Mouse (Mus musculus) embryo, embryonic 10.5 days (tissue): ENCODE results near the gene Sympk.

Experiments
- DNase-seq: peaks from one replicate; pipeline ENCODE4 v3.0.0-alpha.2; 2015; ENCODE audit warnings: low spot score

The Sympk gene

DNA sequence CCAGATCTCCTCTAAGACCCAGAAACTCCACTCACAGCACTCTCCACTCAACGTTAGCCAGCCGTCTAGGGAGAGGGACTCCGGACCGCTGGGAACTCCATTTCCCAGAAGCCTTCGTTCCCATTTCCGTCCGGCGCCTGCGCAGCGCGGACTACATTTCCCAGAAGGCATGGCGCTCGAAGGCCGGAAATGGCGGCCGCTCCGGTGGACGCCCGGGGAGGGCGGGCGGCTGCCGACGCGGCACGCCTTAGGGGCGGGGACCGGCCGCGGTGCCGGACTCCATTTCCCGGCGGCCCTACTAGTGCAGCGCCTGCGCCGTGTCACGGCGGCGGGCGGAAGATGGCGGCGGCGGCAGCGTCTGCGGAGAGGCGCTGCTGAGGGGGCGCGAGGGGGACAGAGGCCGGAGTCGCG is at the start of gene Sympk:
Sympk (plus strand) TSS at position 282 of the 411 bp plus-strand sequence.
- peak; percentile 97 for DNase-seq

DNA sequence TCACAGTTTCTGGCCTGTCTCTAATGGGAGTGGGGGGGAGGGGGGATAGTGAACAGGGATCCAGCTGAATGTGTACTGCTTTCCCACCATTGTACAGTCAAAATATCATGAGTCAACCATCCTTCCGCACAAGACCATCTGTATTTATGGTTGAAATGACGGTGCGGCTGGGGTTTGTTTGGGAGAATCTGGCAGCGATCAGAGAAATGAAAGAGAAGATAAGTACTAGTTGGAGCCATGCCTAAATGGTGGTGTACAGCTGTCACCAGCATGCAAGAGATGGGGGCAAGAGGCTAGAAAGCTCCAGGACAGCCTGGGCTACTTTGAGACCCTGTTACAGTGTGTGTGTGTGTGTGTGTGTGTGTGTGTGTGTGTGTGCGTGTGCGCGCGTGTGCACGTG is 45.8 kb upstream of the Sympk start:
- no peak for DNase-seq

DNA sequence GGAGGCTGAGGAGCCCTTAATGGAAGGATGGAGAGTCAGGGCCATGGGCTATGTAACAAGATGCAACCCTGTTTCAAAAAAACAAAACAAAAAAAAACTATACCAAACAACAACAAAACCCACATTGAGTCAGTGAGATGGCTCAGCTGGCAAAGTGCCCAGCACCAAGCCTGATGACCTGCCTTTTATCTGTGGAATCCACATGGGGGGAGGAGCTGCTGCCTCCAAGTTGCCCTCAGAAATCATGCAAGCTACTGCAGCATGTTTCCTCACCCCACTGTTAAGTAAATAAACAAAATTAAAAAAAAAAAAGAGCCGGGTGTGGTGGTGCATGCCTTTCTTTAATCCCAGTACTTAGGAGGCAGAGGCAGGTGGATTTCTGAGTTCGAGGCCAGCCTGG is 37.7 kb upstream of the Sympk start:
- no peak for DNase-seq

DNA sequence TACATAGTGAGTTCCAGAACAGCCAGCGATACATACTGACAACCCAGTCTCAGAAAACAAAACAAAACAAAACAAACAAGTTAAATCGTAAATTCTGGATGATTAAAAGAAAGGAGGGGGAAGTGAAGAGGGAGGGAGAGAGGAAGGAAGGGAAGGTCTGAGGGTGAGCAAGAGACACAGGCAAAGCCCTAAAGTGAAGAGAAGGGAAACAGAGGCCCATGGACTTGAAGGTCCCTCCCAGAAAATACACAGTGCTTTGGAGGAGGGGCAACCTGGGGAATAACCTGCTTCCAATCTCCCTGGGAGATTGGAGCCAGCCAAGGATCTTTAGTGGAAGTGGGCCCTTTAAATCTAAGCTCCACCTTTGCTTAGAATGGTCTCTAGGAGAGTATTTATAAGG is 37.1 kb upstream of the Sympk start, which contains the start of gene Nanos2:
Nanos2 (plus strand) TSS at position 301 of the 400 bp plus-strand sequence.
- no peak for DNase-seq

DNA sequence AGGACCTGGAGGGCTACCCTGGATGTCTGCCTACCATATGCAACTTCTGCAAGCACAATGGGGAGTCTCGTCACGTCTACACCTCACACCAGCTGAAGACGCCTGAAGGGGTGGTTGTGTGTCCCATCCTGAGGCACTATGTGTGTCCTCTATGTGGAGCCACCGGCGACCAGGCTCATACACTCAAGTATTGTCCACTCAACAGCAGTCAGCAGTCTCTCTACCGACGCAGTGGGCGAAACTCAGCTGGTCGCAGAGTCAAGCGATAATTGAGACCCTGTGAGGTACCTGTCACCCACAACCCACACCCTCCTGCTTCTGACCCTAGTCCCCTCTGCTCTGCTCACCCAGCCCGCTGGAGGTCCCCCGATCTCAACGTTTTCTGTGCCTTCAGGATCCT is 36.4 kb upstream of the Sympk start:
- DNase-seq, result no peak

DNA sequence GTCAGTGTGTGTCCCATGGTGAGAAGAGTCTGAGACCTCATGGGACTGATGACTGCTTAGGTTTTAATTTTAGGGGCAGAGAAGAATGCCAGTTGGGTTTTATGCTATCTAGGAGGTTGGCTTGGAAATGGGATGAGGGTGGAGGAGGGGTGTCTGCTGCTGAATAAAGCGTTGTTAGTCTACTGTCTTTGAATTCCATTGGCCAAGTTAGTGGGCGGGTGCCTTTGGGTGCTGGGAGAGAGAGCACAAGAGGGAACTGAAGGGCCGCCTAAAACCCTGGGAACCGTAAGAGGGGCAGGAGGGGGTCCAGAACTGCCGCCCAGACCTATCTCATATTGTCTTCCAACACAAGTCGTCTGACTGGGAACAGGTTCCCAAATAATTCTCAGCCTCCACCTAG is 35.4 kb upstream of the Sympk start:
- no peak for DNase-seq

DNA sequence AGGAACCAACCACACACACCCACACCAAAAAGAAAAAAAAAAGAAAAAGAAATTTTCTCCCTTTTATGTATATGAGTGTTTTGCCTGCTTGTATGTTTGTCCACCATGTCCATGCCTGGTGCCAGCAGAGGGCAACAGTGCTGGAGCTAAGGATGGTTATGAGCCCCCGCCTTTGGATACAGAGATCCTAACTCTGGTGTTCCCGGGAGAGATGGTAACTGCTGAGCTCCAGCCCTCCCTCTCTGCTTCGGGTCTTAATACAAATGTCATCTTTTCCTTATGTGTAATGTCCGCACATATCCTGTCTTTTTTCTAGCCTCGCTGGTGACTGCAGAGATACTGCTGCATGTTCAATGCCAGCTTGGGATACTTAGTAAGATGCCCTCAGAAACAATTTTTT is 34.2 kb upstream of the Sympk start:
- DNase-seq, result no peak

DNA sequence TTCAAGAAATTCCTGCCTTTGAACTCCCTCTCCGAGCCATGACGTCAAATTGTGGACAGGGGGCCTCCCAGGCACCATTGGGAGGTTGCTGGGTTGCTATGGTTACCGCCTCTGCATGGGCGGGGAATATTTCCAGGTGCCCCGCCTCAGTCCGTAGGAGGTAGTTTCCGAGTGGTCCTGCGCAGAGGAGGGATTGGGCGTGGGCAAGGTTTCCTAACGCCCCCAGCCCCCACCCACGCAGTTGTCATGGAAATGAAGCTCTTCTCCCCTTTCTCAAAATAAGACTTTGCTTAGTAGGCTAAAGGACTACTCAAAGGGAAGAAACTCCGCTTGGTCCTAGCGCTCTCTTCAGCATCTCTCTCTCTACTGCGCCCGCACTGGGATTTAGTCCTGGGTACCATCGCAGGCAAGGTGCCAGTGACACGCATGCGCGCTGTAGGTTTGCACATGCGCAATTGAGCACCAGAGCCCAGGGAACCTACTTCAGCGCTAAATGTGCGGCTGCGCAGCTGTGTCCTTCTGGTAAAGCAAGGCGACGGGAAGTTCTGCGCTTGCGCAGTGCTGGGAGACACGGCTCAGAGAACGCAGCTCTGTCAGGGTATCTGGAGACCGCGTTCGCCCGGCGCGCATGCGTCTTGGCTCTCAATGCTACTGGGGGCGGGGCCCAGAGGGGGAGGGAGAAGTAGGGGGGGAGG is 33.4 kb upstream of the Sympk start, which contains the start of gene Mypop:
Mypop (plus strand) TSS at position 645 of the 695 bp plus-strand sequence.
- peak; percentile 100 for DNase-seq

DNA sequence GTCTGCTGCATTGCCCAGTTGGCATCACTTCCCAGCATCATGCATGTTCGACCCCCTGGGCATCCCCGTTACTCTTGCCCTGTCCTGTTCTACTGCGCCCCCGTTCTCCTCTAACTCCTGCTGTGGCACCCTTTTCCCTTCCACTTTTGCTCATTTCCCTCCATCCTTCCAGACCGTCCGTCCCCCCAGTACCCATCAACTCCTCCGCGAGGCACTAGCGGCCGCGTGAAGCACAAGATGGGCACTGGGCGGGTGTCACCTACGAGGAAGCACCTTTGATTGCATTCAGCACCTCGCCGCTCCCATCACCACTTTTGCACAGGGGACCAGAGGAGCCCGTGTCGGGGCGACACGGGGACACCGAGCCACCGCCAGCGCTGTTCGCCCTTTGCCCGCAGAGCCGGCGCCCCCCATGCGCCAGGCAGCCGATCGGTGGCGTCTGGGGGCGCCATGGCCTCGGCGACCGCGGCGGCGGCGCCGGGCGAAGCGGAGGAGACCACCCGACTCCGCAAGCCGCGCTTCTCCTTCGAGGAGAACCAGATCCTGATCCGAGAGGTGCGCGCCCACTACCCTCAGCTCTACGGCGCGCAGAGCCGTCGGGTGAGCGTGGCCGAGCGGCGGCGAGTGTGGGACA is 32.4 kb upstream of the Sympk start:
- DNase-seq, result no peak

DNA sequence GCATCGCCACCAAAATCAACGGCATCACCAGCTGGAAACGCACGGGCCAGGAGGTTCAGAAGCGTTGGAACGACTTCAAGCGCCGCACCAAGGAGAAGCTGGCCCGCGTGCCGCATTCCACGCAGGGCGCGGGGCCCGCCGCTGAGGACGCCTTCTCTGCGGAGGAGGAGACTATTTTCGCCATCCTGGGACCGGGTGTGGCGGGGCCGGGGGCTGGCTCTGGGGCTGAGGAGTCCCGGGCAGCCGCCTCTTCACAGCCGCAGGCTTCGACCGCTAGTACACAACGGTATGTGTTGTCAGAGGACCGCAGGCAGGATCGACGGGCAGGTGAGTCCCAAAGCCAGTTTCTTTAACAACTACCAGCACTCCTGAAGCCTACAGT is 31.9 kb upstream of the Sympk start:
- DNase-seq, result no peak

DNA sequence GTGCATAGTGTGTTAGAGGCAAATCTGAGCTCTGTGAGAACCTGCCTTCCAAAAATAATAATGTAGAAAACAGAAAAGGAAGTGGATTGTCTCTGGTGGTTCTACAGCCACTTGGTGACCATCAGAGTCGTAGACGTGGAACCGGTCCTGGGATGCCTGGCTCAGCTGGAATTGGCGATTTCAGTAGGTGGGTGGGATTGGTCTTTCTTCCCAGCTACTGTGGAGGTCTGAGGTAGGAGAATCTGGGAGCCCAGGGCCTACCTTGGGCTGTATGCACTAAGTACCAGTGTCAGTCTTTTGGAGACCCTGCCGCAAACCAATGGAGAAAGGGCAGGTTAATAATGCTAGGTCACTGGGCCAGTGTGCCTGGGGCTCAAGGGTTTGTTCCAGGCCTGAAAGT is 31.1 kb upstream of the Sympk start:
- no peak for DNase-seq

DNA sequence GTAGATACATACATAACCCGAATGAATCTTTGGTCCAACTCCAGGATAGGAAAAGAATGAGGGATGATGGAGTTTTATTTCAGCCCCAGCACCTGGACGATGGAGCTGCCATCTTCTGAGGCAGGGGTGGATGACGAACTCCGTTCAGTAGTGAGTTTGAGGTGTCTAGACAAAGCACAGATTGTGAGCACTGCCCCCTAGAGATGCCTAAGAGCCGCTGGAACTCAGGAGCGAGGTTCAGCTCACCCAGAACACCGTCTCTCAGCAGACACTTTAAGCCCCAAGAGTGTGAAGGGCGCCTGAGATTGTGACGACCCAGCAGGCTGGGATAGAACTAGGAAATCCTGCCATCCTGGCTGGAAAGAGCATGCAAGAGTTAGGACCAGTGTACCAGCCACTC is 25.3 kb upstream of the Sympk start:
- no peak for DNase-seq

DNA sequence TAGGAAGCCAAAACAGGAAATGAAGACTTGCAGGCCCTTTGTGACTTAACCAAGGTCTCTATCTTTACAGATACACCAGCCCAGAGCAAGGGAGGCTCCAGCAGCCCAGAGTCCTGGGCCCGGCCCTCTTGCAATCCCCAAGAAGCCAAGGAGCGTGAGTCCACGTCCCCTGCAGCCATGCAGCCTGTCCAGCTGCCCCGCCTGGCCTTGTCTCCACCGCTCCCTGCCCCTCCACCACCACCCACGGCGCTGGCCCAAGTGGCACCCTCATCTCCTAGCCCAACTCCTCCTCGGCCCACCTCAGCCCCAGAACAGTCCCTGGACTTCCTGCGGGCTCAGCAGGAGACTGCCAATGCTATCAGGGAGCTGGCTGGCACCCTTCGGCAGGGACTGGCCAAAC is 23.8 kb upstream of the Sympk start:
- no peak for DNase-seq

DNA sequence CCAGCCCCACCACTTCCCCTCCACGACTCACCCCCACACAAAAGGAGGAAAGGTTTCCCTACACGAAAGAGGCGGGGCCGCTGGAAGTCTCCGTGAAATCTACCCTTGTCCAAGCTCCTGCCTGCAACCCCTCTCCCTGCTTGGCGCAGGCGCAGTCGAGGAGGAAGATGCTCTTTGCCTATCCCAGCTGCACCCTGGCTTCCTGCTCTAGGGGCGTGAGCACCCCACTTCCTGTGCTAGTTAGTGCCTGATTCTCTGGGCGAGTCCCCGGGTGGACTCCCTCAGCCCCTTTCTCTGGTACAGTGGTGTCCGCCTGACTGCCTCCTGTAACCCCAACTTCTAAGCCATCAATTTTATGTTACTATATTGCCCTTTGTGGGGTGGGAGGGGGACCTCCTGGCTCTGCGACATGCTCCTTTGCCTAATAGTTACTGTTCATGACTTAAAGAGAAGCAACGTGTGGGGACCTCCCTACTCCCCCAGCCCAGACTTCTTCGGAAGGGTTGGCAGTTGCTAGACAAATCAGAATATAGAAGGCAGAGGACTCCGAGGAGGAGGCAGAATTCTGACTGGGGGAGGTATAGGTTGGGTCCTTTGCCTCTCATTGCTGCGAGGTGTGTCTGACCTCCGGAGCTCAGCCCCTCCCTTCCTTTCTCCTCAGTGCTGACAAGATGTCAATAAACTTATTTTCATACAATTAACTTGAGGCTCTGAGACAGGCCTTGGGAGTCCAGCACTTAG is 22.9 kb upstream of the Sympk start:
- DNase-seq, result peak; percentile 65

DNA sequence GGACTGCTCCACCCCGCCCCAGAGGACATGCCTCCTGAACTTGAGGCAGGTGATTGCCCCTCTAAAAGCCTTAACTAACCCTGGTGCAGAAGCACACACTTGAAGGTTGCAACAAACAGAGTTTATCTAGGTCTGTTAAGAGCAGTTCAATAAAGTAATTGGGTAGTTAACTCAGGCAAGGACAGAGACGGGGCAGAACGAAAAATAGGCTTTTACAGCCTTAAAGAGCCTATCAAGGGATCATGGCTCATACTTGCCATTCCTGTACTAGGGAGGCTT is 22.4 kb upstream of the Sympk start:
- no peak for DNase-seq

DNA sequence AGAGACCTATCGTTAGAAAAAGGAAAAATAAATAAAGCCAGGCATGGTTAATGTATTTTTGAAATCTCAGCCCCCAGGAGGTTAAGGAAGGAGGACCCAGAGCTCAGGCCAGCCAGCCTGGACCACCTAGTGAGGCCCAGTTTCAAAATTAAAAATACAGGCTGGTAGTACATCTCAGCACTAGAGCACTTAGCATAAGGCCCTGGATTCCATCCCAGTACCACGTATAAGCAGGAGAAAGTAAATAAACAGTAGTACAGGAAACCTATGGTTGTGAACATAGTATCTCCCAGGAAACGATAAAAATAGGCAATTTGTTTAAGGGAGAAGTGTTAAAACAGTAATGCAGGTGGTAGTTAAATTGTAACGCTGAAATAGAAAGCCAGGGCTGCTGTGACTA is 22.1 kb upstream of the Sympk start:
- DNase-seq, result no peak

DNA sequence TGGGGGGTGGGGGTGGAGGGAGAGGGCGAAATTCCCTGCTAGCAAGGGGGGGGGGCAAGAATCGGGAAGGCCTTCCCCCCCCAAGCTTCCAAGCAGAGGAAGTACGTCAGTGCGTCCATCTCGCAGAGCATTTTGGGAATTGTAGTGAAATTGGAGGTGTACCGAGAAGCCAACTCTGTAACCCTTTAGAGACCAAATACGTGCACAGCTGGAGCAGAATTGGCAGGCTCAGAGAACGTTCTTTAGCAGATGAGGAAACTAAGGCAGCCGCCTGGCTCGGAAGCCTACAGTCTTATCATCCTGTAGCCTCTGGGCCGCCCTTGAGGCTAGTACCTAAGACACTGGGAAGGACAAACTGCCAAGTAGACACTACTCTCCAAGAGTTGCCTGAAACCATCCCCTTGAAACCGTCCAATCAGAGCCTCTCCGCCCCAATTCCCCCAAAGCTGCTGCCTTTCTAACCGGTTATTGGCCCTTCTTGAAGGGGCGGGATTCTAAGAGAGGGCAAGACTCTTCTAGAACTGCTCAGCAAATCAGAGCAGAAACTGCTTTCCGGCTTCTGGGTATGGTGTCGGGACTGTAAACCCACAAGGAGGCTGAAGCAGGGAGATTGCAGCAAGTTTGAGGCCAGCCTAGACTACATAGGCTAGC is 21.2 kb upstream of the Sympk start:
- peak; percentile 95 for DNase-seq

DNA sequence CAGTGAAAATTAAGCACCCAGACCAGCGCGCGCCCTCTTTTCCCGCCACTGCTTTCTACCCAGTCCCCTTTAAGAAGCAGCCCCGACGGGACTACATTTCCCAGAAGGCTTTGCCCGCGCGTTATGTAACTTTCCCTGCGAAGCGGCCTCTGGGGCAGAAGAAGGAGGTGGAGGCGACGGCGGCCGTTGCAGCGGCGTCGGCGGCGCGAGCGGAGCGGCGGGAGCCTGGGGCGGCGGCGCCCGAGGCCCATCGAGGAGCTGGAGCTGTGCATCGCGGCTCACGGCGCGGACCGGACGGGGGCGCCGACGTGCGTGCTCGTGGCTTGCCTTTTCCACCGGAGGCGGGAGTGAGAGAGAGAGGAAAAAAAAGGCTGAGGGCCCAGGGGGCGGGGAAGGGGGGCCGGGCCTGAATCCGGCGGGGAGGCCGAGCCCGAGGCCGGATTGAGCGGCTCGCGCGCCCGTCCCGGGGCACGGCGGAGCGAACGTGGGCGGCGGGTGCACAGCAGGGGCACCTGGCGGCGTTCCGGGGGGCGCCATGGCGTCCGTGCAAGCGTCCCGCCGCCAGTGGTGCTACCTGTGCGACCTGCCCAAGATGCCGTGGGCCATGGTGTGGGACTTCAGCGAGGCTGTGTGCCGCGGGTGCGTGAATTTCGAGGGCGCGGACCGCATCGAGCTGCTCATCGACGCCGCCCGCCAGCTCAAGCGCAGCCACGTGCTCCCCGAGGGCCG is 20.1 kb upstream of the Sympk start, which contains the start of gene Irf2bp1:
Irf2bp1 (plus strand) TSS at position 143 of the 729 bp plus-strand sequence.
- DNase-seq, result peak; percentile 98

DNA sequence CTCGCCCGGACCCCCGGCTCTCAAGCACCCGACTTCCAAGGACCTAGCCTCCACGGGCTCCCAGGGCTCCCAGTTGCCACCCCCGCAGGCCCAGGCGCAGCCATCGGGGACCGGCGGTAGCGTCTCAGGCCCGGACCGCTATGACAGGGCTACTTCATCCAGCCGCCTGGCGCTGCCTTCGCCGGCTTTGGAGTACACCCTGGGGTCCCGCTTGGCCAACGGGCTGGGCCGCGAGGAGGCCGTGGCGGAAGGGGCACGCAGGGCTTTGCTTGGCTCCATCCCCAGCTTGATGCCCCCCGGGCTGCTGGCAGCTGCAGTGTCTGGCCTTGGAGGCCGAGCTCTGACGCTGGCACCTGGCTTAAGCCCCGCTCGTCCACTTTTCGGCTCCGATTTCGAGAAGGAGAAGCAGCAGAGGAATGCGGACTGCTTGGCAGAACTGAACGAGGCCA is 19.5 kb upstream of the Sympk start:
- no peak for DNase-seq

DNA sequence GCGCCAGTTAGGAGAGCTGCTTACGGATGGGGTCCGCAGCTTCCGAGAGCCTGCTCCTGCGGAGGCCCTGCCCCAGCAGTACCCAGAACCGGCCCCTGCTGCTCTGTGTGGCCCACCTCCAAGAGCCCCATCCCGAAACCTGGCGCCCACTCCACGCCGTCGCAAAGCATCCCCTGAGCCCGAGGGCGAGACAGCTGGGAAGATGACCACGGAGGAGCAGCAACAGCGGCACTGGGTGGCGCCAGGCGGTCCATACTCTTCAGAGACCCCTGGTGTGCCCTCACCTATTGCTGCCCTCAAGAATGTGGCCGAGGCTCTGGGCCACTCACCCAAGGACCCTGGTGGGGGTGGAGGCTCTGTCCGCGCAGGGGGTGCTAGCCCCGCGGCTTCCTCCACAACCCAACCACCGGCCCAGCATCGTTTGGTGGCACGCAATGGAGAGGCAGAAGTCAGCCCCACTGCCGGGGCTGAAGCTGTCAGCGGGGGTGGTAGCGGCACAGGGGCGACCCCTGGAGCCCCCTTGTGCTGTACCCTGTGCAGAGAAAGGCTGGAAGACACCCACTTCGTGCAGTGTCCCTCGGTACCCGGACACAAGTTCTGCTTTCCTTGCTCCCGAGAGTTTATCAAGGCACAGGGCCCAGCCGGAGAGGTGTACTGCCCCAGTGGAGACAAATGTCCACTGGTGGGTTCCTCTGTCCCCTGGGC is 18.6 kb upstream of the Sympk start:
- DNase-seq, result no peak

DNA sequence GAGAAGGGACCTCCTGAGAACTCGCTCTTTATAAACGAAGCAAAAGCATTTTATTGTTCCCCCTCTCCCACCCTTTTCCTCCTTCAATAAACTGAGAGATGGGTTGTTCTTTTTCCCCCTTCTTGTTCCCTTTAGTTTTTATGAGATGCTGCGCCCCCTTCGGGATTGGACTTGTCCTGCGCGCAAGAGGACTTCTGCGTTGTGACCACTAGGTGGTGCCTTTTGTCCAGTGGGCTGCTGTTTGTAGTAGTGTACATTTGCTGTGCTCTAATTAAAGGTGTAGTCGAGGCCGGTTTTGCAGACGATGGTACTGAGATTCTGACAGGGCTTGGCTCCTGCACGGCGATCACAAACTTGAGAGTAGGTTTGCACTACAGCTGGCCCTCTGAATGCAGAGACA is 17.7 kb upstream of the Sympk start:
- DNase-seq, result peak; percentile 94
